Comparison of ENCODE assay signal across 20 mouse cellular contexts in the genomic region with DNA sequence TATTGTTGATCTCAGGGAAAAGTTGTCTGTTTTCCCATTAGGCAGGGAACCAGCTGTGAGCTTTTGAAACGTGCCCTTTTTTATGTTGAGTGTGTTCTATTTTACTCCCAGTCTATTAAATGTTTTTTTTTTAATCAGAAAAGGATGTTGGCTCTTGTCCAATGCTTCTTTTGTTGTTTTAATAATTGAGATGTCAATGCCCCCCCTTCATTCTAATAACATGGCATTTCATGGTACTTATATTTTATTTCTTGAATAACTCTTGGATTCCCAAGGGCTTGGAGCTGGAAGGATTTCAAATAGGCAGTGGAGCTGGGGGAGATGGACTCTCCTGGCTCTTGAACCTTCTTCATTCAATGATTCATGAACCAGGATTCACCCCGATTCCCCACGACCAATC. TPM values are rescaled to one million over a fixed set of nuclear protein-coding genes. Genes with fewer than 3 reads are reported as not detected.
DNase-seq lines count a peak whose midpoint lies in the region; ATAC-seq and TF ChIP-seq lines count a peak whose summit lies in the region.
"Had no signal": no experiment of that assay in that cellular context is flagged by ENCODE, and none has a peak within 500 bp of the region (broad histone marks: within the 10 kb centered on the region; RNA-seq: fewer than 3 reads in every experiment).

No protein-coding gene starts in this region.

- no peaks in the 10 kb centered on the region; the same call in 1 of the 2 replicates for H3K27me3 ChIP-seq in embryonic facial prominence, embryonic 12.5 days
- H3K27me3 ChIP-seq in embryonic facial prominence, embryonic 10.5 days (replicated peaks; ENCODE audit: low read depth, poor library complexity, severe bottlenecking), result no peaks in the 10 kb centered on the region
- no peaks in the 10 kb centered on the region for H3K27me3 ChIP-seq in kidney, embryonic 15.5 days
- no peaks in the 10 kb centered on the region for H3K27me3 ChIP-seq in neural tube, embryonic 15.5 days (replicated peaks)
- H3K27me3 ChIP-seq: heart, embryonic 12.5 days; liver, embryonic 13.5 days; lung, embryonic 15.5 days; Patski had no signal

- DNase-seq in embryonic facial prominence, embryonic 10.5 days (ENCODE audit: low spot score), result no peak
- no peak for DNase-seq in kidney, postnatal 14 days
- peak; percentile 70 for DNase-seq in brain, embryonic 14.5 days (ENCODE audit: low read depth)
- DNase-seq in kidney, postnatal 4 days, result no peak
- DNase-seq in natural killer cell, adult 2 months (ENCODE audit: low spot score in 2 of 2), result no peak
- DNase-seq: adrenal gland, postnatal 10 days; cerebellum, adult 9-11 months; gastrocnemius, postnatal 10 days; heart, adult 11 months; kidney, adult 11 months; liver, embryonic 13.5 days had no signal

- H3K27ac ChIP-seq in embryonic facial prominence, embryonic 12.5 days, result 0 out of 2 replicates have a peak overlapping the region, but pooled peaks have one; percentile 47
- no peak overlapping the region for H3K27ac ChIP-seq in embryonic facial prominence, embryonic 10.5 days (replicated peaks)
- H3K27ac ChIP-seq in kidney, embryonic 15.5 days, result 0 out of 2 replicates have a peak overlapping the region, but pooled peaks have one; percentile 45
- H3K27ac ChIP-seq in neural tube, embryonic 15.5 days (replicated peaks), result peak overlapping the region; percentile 13; the same call in 1 of the 2 replicates
- H3K27ac ChIP-seq: layer of hippocampus, adult 2 months; liver, embryonic 13.5 days; lung, embryonic 15.5 days had no signal

- no peaks in the 10 kb centered on the region for H3K9me3 ChIP-seq in embryonic facial prominence, embryonic 12.5 days
- no peaks in the 10 kb centered on the region for H3K9me3 ChIP-seq in embryonic facial prominence, embryonic 10.5 days
- no peaks in the 10 kb centered on the region for H3K9me3 ChIP-seq in kidney, embryonic 15.5 days (replicated peaks)
- H3K9me3 ChIP-seq in neural tube, embryonic 15.5 days (replicated peaks), result no peaks in the 10 kb centered on the region
- H3K9me3 ChIP-seq: heart, embryonic 12.5 days; liver, embryonic 13.5 days; lung, embryonic 15.5 days had no signal

- TF ChIP-seq CTCF in brain, embryonic 14.5 days (IDR thresholded peaks at IDR 0.05; ENCODE audit: borderline replicate concordance, extremely low read depth, insufficient read depth, insufficient read length), result no peak

- H3K4me1 ChIP-seq in embryonic facial prominence, embryonic 12.5 days, result peaks cover 25% of the 10 kb centered on the region
- H3K4me1 ChIP-seq in embryonic facial prominence, embryonic 10.5 days, result peaks cover 4% of the 10 kb centered on the region; the same call in 1 of the 2 replicates
- H3K4me1 ChIP-seq in kidney, embryonic 15.5 days, result peaks cover 27% of the 10 kb centered on the region
- peaks cover 12% of the 10 kb centered on the region for H3K4me1 ChIP-seq in neural tube, embryonic 15.5 days
- H3K4me1 ChIP-seq: liver, embryonic 13.5 days had no signal

- no peak overlapping the region for H3K4me3 ChIP-seq in embryonic facial prominence, embryonic 12.5 days
- no peak overlapping the region for H3K4me3 ChIP-seq in embryonic facial prominence, embryonic 10.5 days
- no peak overlapping the region for H3K4me3 ChIP-seq in kidney, embryonic 15.5 days (replicated peaks)
- no peak overlapping the region for H3K4me3 ChIP-seq in neural tube, embryonic 15.5 days (replicated peaks)
- H3K4me3 ChIP-seq: heart, embryonic 12.5 days; layer of hippocampus, adult 2 months; liver, embryonic 13.5 days; lung, embryonic 15.5 days had no signal

- H3K36me3 ChIP-seq in embryonic facial prominence, embryonic 12.5 days, result no peaks in the 10 kb centered on the region
- no peaks in the 10 kb centered on the region for H3K36me3 ChIP-seq in embryonic facial prominence, embryonic 10.5 days (replicated peaks)
- no peaks in the 10 kb centered on the region for H3K36me3 ChIP-seq in kidney, embryonic 15.5 days
- H3K36me3 ChIP-seq in neural tube, embryonic 15.5 days, result no peaks in the 10 kb centered on the region
- H3K36me3 ChIP-seq: heart, embryonic 12.5 days; liver, embryonic 13.5 days; lung, embryonic 15.5 days had no signal

- no peak for TF ChIP-seq POLR2A in brain, embryonic 14.5 days (IDR thresholded peaks at IDR 0.05; ENCODE audit: borderline replicate concordance, extremely low read depth, insufficient read depth, insufficient read length, poor library complexity, severe bottlenecking)

- H3K4me2 ChIP-seq in embryonic facial prominence, embryonic 12.5 days (replicated peaks), result no peak overlapping the region
- no peak overlapping the region for H3K4me2 ChIP-seq in kidney, embryonic 15.5 days
- no peak overlapping the region for H3K4me2 ChIP-seq in neural tube, embryonic 15.5 days
- H3K4me2 ChIP-seq: heart, embryonic 12.5 days; liver, embryonic 13.5 days; lung, embryonic 15.5 days had no signal

- 61% methylated on average over 3 of the region's 3 CpGs for WGBS in embryonic facial prominence, embryonic 12.5 days
- 80% methylated on average over 3 of the region's 3 CpGs for WGBS in embryonic facial prominence, embryonic 10.5 days
- WGBS in kidney, embryonic 15.5 days, result 65% methylated on average over 3 of the region's 3 CpGs
- WGBS in neural tube, embryonic 15.5 days, result 46% methylated on average over 3 of the region's 3 CpGs

- H3K9ac ChIP-seq in embryonic facial prominence, embryonic 12.5 days, result 0 out of 2 replicates have a peak overlapping the region, but pooled peaks have one; percentile 5
- H3K9ac ChIP-seq in kidney, embryonic 15.5 days, result no peak overlapping the region
- no peak overlapping the region for H3K9ac ChIP-seq in neural tube, embryonic 15.5 days (replicated peaks)
- H3K9ac ChIP-seq: heart, embryonic 12.5 days; liver, embryonic 13.5 days; lung, embryonic 15.5 days had no signal

- no peak for ATAC-seq in embryonic facial prominence, embryonic 12.5 days (ENCODE audit: insufficient number of reproducible peaks, insufficient read depth, low FRiP score, low TSS enrichment)
- ATAC-seq in kidney, embryonic 15.5 days (replicated peaks; ENCODE audit: low FRiP score), result no peak
- ATAC-seq in neural tube, embryonic 15.5 days (ENCODE audit: low FRiP score), result no peak
- ATAC-seq: hindbrain, embryonic 16.5 days; Patski had no signal

RNA-seq across cellular contexts. Expression of a gene that starts 9.4 kb away (rescaled TPM):
- not detected in 2 replicates for polyA plus RNA-seq in embryonic facial prominence, embryonic 12.5 days (2016; fragmentation: Nextera tagmentation; extraction: Ambion mirVana)
- polyA plus RNA-seq in embryonic facial prominence, embryonic 10.5 days (2016; fragmentation: Nextera tagmentation; extraction: Ambion mirVana), result not detected in 2 replicates
- not detected in 2 replicates for polyA plus RNA-seq in kidney, embryonic 15.5 days (2015; fragmentation: Nextera tagmentation; extraction: Ambion mirVana)
- 0.08 and 0.28 TPM in 2 replicates for polyA plus RNA-seq in brain, embryonic 14.5 days (2012; rRNA removed)
- polyA plus RNA-seq in neural tube, embryonic 15.5 days (2015; fragmentation: Nextera tagmentation; extraction: Ambion mirVana), result not detected in 2 replicates
- polyA plus RNA-seq: heart, embryonic 12.5 days; hindbrain, embryonic 16.5 days; kidney, postnatal 0 days; liver, embryonic 13.5 days; lung, embryonic 15.5 days; Patski had no signal

RNA-seq across cellular contexts. Expression of a gene that starts 59.3 kb away (rescaled TPM):
- 5.9 and 7.1 TPM in 2 replicates for polyA plus RNA-seq in embryonic facial prominence, embryonic 12.5 days (2016; fragmentation: Nextera tagmentation; extraction: Ambion mirVana)
- 2.3 and 2.6 TPM in 2 replicates for polyA plus RNA-seq in embryonic facial prominence, embryonic 10.5 days (2016; fragmentation: Nextera tagmentation; extraction: Ambion mirVana)
- 1.6 and 2.1 TPM in 2 replicates for polyA plus RNA-seq in kidney, embryonic 15.5 days (2015; fragmentation: Nextera tagmentation; extraction: Ambion mirVana)
- polyA plus RNA-seq in brain, embryonic 14.5 days (2012; rRNA removed), result 3.2 and 4.5 TPM in 2 replicates
- 2.6 and 3.0 TPM in 2 replicates for polyA plus RNA-seq in neural tube, embryonic 15.5 days (2015; fragmentation: Nextera tagmentation; extraction: Ambion mirVana)
